Comparison of ENCODE assay signal across 27 mouse cellular contexts in genomic region chr10:32782732-32783359, GRCm38 (mm10).
DNase-seq lines count a peak whose midpoint lies in the region; ATAC-seq and TF ChIP-seq lines count a peak whose summit lies in the region.
"Had no signal": no experiment of that assay in that cellular context is flagged by ENCODE, and none has a peak within 500 bp of the region (broad histone marks: within the 10 kb centered on the region; RNA-seq: fewer than 3 reads in every experiment).

No protein-coding gene starts in this region.

- 80% methylated on average over 3 of the region's 3 CpGs for WGBS in hindbrain, embryonic 13.5 days
- 80% methylated on average over 3 of the region's 3 CpGs for WGBS in hindbrain, embryonic 12.5 days
- 87% methylated on average over 3 of the region's 3 CpGs for WGBS in midbrain, postnatal 0 days
- WGBS in midbrain, embryonic 10.5 days: 88% methylated on average over 3 of the region's 3 CpGs
- 83% methylated on average over 3 of the region's 3 CpGs for WGBS in lung, adult 2 months

- no peak overlapping the region for H3K9ac ChIP-seq in hindbrain, embryonic 13.5 days
- no peak overlapping the region for H3K9ac ChIP-seq in hindbrain, embryonic 12.5 days
- H3K9ac ChIP-seq in midbrain, postnatal 0 days (replicated peaks; ENCODE audit: low read length, poor library complexity, severe bottlenecking): no peak overlapping the region
- H3K9ac ChIP-seq: forebrain, embryonic 15.5 days; heart, embryonic 12.5 days; hindbrain, embryonic 15.5 days had no signal

- TF ChIP-seq CTCF in midbrain, postnatal 0 days (IDR thresholded peaks at IDR 0.05): no peak
- no peak for TF ChIP-seq CTCF in lung, adult 2 months (IDR thresholded peaks at IDR 0.05; ENCODE audit: insufficient read depth, low read length)

- H3K27me3 ChIP-seq in hindbrain, embryonic 13.5 days: no peaks in the 10 kb centered on the region
- no peaks in the 10 kb centered on the region for H3K27me3 ChIP-seq in hindbrain, embryonic 12.5 days
- H3K27me3 ChIP-seq in midbrain, postnatal 0 days (ENCODE audit: insufficient read depth, low read length): no peaks in the 10 kb centered on the region
- H3K27me3 ChIP-seq in midbrain, embryonic 10.5 days (ENCODE audit: low read depth, poor library complexity, severe bottlenecking): no peaks in the 10 kb centered on the region
- H3K27me3 ChIP-seq: forebrain, embryonic 15.5 days; heart, embryonic 12.5 days; hindbrain, embryonic 15.5 days had no signal

- H3K36me3 ChIP-seq in hindbrain, embryonic 13.5 days: no peaks in the 10 kb centered on the region
- no peaks in the 10 kb centered on the region for H3K36me3 ChIP-seq in hindbrain, embryonic 12.5 days
- no peaks in the 10 kb centered on the region for H3K36me3 ChIP-seq in midbrain, postnatal 0 days (ENCODE audit: insufficient read depth, low read length)
- H3K36me3 ChIP-seq in midbrain, embryonic 10.5 days: no peaks in the 10 kb centered on the region
- H3K36me3 ChIP-seq: forebrain, embryonic 15.5 days; heart, embryonic 12.5 days; hindbrain, embryonic 15.5 days had no signal

- no peak for TF ChIP-seq POLR2A in lung, adult 2 months (IDR thresholded peaks at IDR 0.05; ENCODE audit: borderline replicate concordance, extremely low read depth, low read depth, low read length)

- no peaks in the 10 kb centered on the region for H3K4me1 ChIP-seq in hindbrain, embryonic 13.5 days (replicated peaks)
- no peaks in the 10 kb centered on the region for H3K4me1 ChIP-seq in hindbrain, embryonic 12.5 days
- H3K4me1 ChIP-seq in midbrain, postnatal 0 days (ENCODE audit: insufficient read depth, low read length): no peaks in the 10 kb centered on the region
- no peaks in the 10 kb centered on the region for H3K4me1 ChIP-seq in midbrain, embryonic 10.5 days
- H3K4me1 ChIP-seq in lung, adult 2 months (ENCODE audit: control insufficient read depth, insufficient read depth, low read length): no peaks in the 10 kb centered on the region
- H3K4me1 ChIP-seq: forebrain, embryonic 15.5 days; hindbrain, embryonic 15.5 days had no signal

- H3K4me3 ChIP-seq in hindbrain, embryonic 13.5 days: no peak overlapping the region
- H3K4me3 ChIP-seq in hindbrain, embryonic 12.5 days: no peak overlapping the region
- no peak overlapping the region for H3K4me3 ChIP-seq in midbrain, postnatal 0 days (ENCODE audit: low read depth, low read length)
- no peak overlapping the region for H3K4me3 ChIP-seq in midbrain, embryonic 10.5 days
- no peak overlapping the region for H3K4me3 ChIP-seq in lung, adult 2 months (replicated peaks; ENCODE audit: extremely low read depth, low read depth, low read length)
- H3K4me3 ChIP-seq: erythroblast, embryonic 14.5 days; forebrain, embryonic 15.5 days; heart, adult 2 months; heart, embryonic 12.5 days; hindbrain, embryonic 15.5 days had no signal

- 0 out of 2 replicates have a peak, but pooled peaks have one; percentile 59 for ATAC-seq in hindbrain, embryonic 13.5 days (ENCODE audit: low FRiP score)
- ATAC-seq in hindbrain, embryonic 12.5 days (ENCODE audit: low FRiP score): no peak
- ATAC-seq in midbrain, postnatal 0 days (ENCODE audit: low FRiP score): no peak
- ATAC-seq: forebrain, embryonic 15.5 days; inflammation-experienced regulatory T-cells, adult 6 months had no signal

- H3K4me2 ChIP-seq in hindbrain, embryonic 13.5 days: no peak overlapping the region
- no peak overlapping the region for H3K4me2 ChIP-seq in hindbrain, embryonic 12.5 days (replicated peaks)
- H3K4me2 ChIP-seq in midbrain, postnatal 0 days (ENCODE audit: low read depth, low read length, poor library complexity, severe bottlenecking): no peak overlapping the region
- H3K4me2 ChIP-seq: forebrain, embryonic 15.5 days; heart, embryonic 12.5 days; hindbrain, embryonic 15.5 days; liver, embryonic 11.5 days; midbrain, embryonic 11.5 days had no signal

- no peak overlapping the region for H3K27ac ChIP-seq in hindbrain, embryonic 13.5 days
- H3K27ac ChIP-seq in hindbrain, embryonic 12.5 days: no peak overlapping the region
- H3K27ac ChIP-seq in midbrain, postnatal 0 days (ENCODE audit: low read depth, low read length): no peak overlapping the region
- no peak overlapping the region for H3K27ac ChIP-seq in midbrain, embryonic 10.5 days (replicated peaks)
- H3K27ac ChIP-seq: forebrain, embryonic 15.5 days; heart, adult 2 months; hindbrain, embryonic 15.5 days; macrophage had no signal

- DNase-seq in midbrain, postnatal 0 days (ENCODE audit: low spot score): peak; percentile 3
- DNase-seq in midbrain, embryonic 10.5 days (ENCODE audit: low spot score): no peak
- peak; percentile 2 for DNase-seq in embryo, embryonic 10.5 days (ENCODE audit: low spot score)
- peak; percentile 13 for DNase-seq in embryo, embryonic 11.5 days (ENCODE audit: low read depth, low spot score)
- DNase-seq in lung, adult 2 months: no peak
- DNase-seq: adrenal gland, postnatal 25 days; B cell, adult 2 months; cerebellum, adult 2 months; cerebellum, postnatal 14 days; heart, adult 2 months; heart, postnatal 4 days; kidney, adult 11 months; kidney, postnatal 14 days; lung, adult 18-20 months; lung, postnatal 10 days; thymus, adult 2 months; thymus, postnatal 36 days had no signal

- no peaks in the 10 kb centered on the region for H3K9me3 ChIP-seq in hindbrain, embryonic 13.5 days
- H3K9me3 ChIP-seq in hindbrain, embryonic 12.5 days (replicated peaks): no peaks in the 10 kb centered on the region
- H3K9me3 ChIP-seq in midbrain, postnatal 0 days (ENCODE audit: low read length): no peaks in the 10 kb centered on the region
- H3K9me3 ChIP-seq in midbrain, embryonic 10.5 days (replicated peaks): no peaks in the 10 kb centered on the region
- H3K9me3 ChIP-seq: forebrain, embryonic 15.5 days; heart, embryonic 12.5 days; hindbrain, embryonic 15.5 days had no signal

Comparison
In these comparisons a context has a peak if more than half of its experiments do, and no peak if none do; other contexts are left out.
1. DNase-seq: peak in midbrain, postnatal 0 days (single experiment), embryo, embryonic 10.5 days (single experiment) and embryo, embryonic 11.5 days (single experiment); none in midbrain, embryonic 10.5 days (single experiment) and lung, adult 2 months (single experiment).